Mouse (Mus musculus): Measurements from ENCODE around the gene Gna12. TPM values are rescaled to one million over a fixed set of nuclear protein-coding genes. Genes with fewer than 3 reads are reported as not detected.
A peak's percentile ranks its signal among the peaks of the same experiment; 100 is the strongest.

Gna12 gene
- total and polyA plus RNA-seq, 3 experiments = 46.0 to 55.2 TPM; not detected in 1

GRCm38 (mm10) chr5:140749062-140749875 is 81.0 kb downstream of the Gna12 start:
- Histone ChIP-seq H3K79me2 (ENCODE audit: control insufficient read depth, insufficient read depth, low read length, poor library complexity) (no peaks in the 10 kb centered on the region), H3K36me3 (ENCODE audit: control insufficient read depth in 1 of 2, insufficient read depth in 2 of 2, low read length in 2 of 2) (peaks cover 0 to 3% of the 10 kb centered on the region in 2 experiments; a peak in 1 of 4 replicates), H3K27ac (ENCODE audit: control insufficient read depth, low read depth, low read length) (peak overlapping the region; percentile 75), H3K9me3 (replicated peaks; ENCODE audit: insufficient read depth, low read length) (no peaks in the 10 kb centered on the region), H3K9ac (ENCODE audit: control insufficient read depth, low read depth, low read length, poor library complexity, severe bottlenecking) (peak overlapping the region; percentile 79), H3K4me3 (ENCODE audit: control insufficient read depth in 1 of 2, insufficient read depth in 1 of 2, low read depth in 2 of 2, low read length in 2 of 2) (peak overlapping the region; percentile 63 to 69), H3K27me3 (ENCODE audit: control insufficient read depth in 1 of 2, insufficient read depth in 2 of 2, low read length in 2 of 2) (no peaks in the 10 kb centered on the region), H3K4me1 (ENCODE audit: control insufficient read depth in 1 of 2, insufficient read depth in 2 of 2, low read length in 2 of 2) (peaks cover 0 to 14% of the 10 kb centered on the region in 2 experiments; a peak in 2 of 4 replicates)
- DNase-seq (ENCODE audit: low read depth, low spot score) = peak; percentile 92
- no peak for TF ChIP-seq NRF1 (IDR thresholded peaks at IDR 0.05; ENCODE audit: insufficient read depth, low read depth, low read length, poor library complexity, severe bottlenecking)
- no peak; the same call in 1 of the 2 replicates for TF ChIP-seq GABPA (IDR thresholded peaks at IDR 0.05; ENCODE audit: low read depth, low read length)
- TF ChIP-seq ZC3H11A (IDR thresholded peaks at IDR 0.05; ENCODE audit: low read depth, low read length) = peak; percentile 40; the same call in 1 of the 2 replicates
- no peak for TF ChIP-seq MEF2A (IDR thresholded peaks at IDR 0.05; ENCODE audit: extremely low read depth, insufficient replicate concordance, low read depth, low read length, poor library complexity, severe bottlenecking)
- TF ChIP-seq CTCF (IDR thresholded peaks at IDR 0.05 in 2 of 3, conservative IDR thresholded peaks at IDR 0.05 in 1 of 3; ENCODE audit: control insufficient read depth in 1 of 3, insufficient read depth in 1 of 3, low read depth in 2 of 3, low read length in 3 of 3, poor library complexity in 1 of 3, severe bottlenecking in 1 of 3) = peak; percentile 92 to 93 (median 92)
- TF ChIP-seq POLR2AphosphoS5 (IDR thresholded peaks at IDR 0.05; ENCODE audit: borderline replicate concordance, low read depth, low read length) = no peak
- TF ChIP-seq USF1 (IDR thresholded peaks at IDR 0.05; ENCODE audit: low read depth, low read length) = peak; percentile 3; the same call in 1 of the 2 replicates
- no peak for TF ChIP-seq ZKSCAN1 (IDR thresholded peaks at IDR 0.05; ENCODE audit: low read depth, low read length)
- TF ChIP-seq EP300 (IDR thresholded peaks at IDR 0.05; ENCODE audit: low read depth in 1 of 2, low read length in 2 of 2) = peak in 1 of 2 experiments; percentile 41; a peak in 1 of 4 replicates
- TF ChIP-seq RCOR1 (IDR thresholded peaks at IDR 0.05; ENCODE audit: low read depth, low read length) = no peak
- TF ChIP-seq NELFE (IDR thresholded peaks at IDR 0.05; ENCODE audit: low read depth, low read length) = peak; percentile 59; the same call in 1 of the 2 replicates
- TF ChIP-seq USF2 (IDR thresholded peaks at IDR 0.05; ENCODE audit: borderline replicate concordance in 1 of 2, insufficient read depth in 1 of 2, low read depth in 1 of 2, low read length in 2 of 2) = no peak
- TF ChIP-seq E2F4 (IDR thresholded peaks at IDR 0.05; ENCODE audit: borderline replicate concordance, low read depth, low read length) = no peak
- TF ChIP-seq MAX (IDR thresholded peaks at IDR 0.05; ENCODE audit: low read length) = peak; percentile 34; the same call in 1 of the 2 replicates
- no peak for TF ChIP-seq ZNF384 (IDR thresholded peaks at IDR 0.05; ENCODE audit: low read depth, low read length)
- TF ChIP-seq JUND (IDR thresholded peaks at IDR 0.05; ENCODE audit: low read depth, low read length) = no peak; the same call in 1 of the 2 replicates
- peak; percentile 32; the same call in 1 of the 2 replicates for TF ChIP-seq ETS1 (IDR thresholded peaks at IDR 0.05; ENCODE audit: low read depth, low read length)
- peak; percentile 49 for TF ChIP-seq SIN3A (IDR thresholded peaks at IDR 0.05; ENCODE audit: low read length)
- no peak for TF ChIP-seq TAL1 (IDR thresholded peaks at IDR 0.05; ENCODE audit: low read length)
- TF ChIP-seq MYC (IDR thresholded peaks at IDR 0.05; ENCODE audit: low read depth, low read length) = 0 out of 2 replicates have a peak, but pooled peaks have one; percentile 30
- TF ChIP-seq ELF1 (IDR thresholded peaks at IDR 0.05; ENCODE audit: low read depth, low read length) = peak; percentile 23; the same call in 1 of the 2 replicates
- peak; percentile 52; the same call in 1 of the 2 replicates for TF ChIP-seq ZMIZ1 (IDR thresholded peaks at IDR 0.05; ENCODE audit: low read depth, low read length)
- TF ChIP-seq POLR2A (IDR thresholded peaks at IDR 0.05; ENCODE audit: control insufficient read depth in 1 of 2, insufficient read depth in 1 of 2, low read depth in 1 of 2, low read length in 2 of 2, poor library complexity in 1 of 2) = peak in 1 of 2 experiments; percentile 54; a peak in 1 of 4 replicates
- TF ChIP-seq MAFK (IDR thresholded peaks at IDR 0.05; ENCODE audit: borderline replicate concordance, low read depth, low read length) = no peak
- TF ChIP-seq KAT2A (conservative IDR thresholded peaks at IDR 0.05; ENCODE audit: low read depth, low read length) = no peak; the same call in 1 of the 2 replicates
- TF ChIP-seq CHD1 (IDR thresholded peaks at IDR 0.05; ENCODE audit: low read depth, low read length) = no peak
- TF ChIP-seq MYB (IDR thresholded peaks at IDR 0.05; ENCODE audit: low read depth, low read length) = no peak
- TF ChIP-seq CHD2 (IDR thresholded peaks at IDR 0.05; ENCODE audit: low read length) = no peak
- TF ChIP-seq BHLHE40 (IDR thresholded peaks at IDR 0.05; ENCODE audit: borderline replicate concordance, low read depth, low read length) = no peak
- no peak for TF ChIP-seq UBTF (IDR thresholded peaks at IDR 0.05; ENCODE audit: borderline replicate concordance, insufficient read depth, low read depth, low read length)
- no peak for TF ChIP-seq MAZ (IDR thresholded peaks at IDR 0.05; ENCODE audit: low read depth, low read length)
- peak; percentile 58 for TF ChIP-seq RAD21 (IDR thresholded peaks at IDR 0.05; ENCODE audit: low read depth, low read length)
- TF ChIP-seq TCF12 (IDR thresholded peaks at IDR 0.05; ENCODE audit: low read depth, low read length) = peak; percentile 56
- no peak; the same call in none of the 2 replicates for TF ChIP-seq MXI1 (IDR thresholded peaks at IDR 0.05; ENCODE audit: low read depth, low read length)

Measured in MEL (cell line).